Comparison of ENCODE assay signal across 31 mouse cellular contexts in genomic region chr4:127091188-127091587, GRCm38 (mm10).
"Had no signal": no experiment of that assay in that cellular context is flagged by ENCODE, and none has a peak within 500 bp of the region (broad histone marks: within the 10 kb centered on the region; RNA-seq: fewer than 3 reads in every experiment).

No protein-coding gene starts in this region.

- H3K27ac ChIP-seq: heart, embryonic 13.5 days; heart, embryonic 15.5 days; hindbrain, embryonic 10.5 days; hindbrain, embryonic 12.5 days; hindbrain, embryonic 13.5 days; hindbrain, embryonic 14.5 days; hindbrain, embryonic 15.5 days; hindbrain, postnatal 0 days; intestine, embryonic 15.5 days; kidney, embryonic 15.5 days; kidney, postnatal 0 days; layer of hippocampus, adult 2 months; left cerebral cortex, adult 2 months had no signal

- H3K27me3 ChIP-seq: heart, embryonic 12.5 days; heart, embryonic 13.5 days; heart, embryonic 15.5 days; hindbrain, embryonic 12.5 days; hindbrain, embryonic 13.5 days; hindbrain, embryonic 15.5 days; intestine, embryonic 15.5 days; kidney, embryonic 15.5 days had no signal

- DNase-seq: heart, postnatal 10 days; heart, postnatal 14 days; heart, postnatal 36 days; heart, postnatal 4 days; kidney, adult 11 months; kidney, adult 18-20 months; kidney, adult 2 months; kidney, adult 8-10 months; kidney, adult 9 months; kidney, postnatal 10 days; kidney, postnatal 14 days; kidney, postnatal 25 days; kidney, postnatal 36 days; kidney, postnatal 4 days; layer of hippocampus, adult 9-11 months; layer of hippocampus, postnatal 36 days had no signal

- H3K4me3 ChIP-seq: heart, embryonic 12.5 days; heart, embryonic 13.5 days; heart, embryonic 15.5 days; hindbrain, embryonic 10.5 days; hindbrain, embryonic 12.5 days; hindbrain, embryonic 13.5 days; hindbrain, embryonic 15.5 days; intestine, embryonic 15.5 days; kidney, embryonic 15.5 days; layer of hippocampus, adult 2 months; left cerebral cortex, adult 2 months had no signal

- H3K9ac ChIP-seq: heart, embryonic 12.5 days; heart, embryonic 13.5 days; heart, embryonic 15.5 days; hindbrain, embryonic 12.5 days; hindbrain, embryonic 13.5 days; hindbrain, embryonic 14.5 days; hindbrain, embryonic 15.5 days; intestine, embryonic 15.5 days; kidney, embryonic 15.5 days had no signal

- H3K4me2 ChIP-seq: heart, embryonic 11.5 days; heart, embryonic 12.5 days; heart, embryonic 13.5 days; heart, embryonic 15.5 days; hindbrain, embryonic 12.5 days; hindbrain, embryonic 13.5 days; hindbrain, embryonic 14.5 days; hindbrain, embryonic 15.5 days; intestine, embryonic 15.5 days; kidney, embryonic 15.5 days had no signal

- H3K9me3 ChIP-seq: heart, embryonic 12.5 days; heart, embryonic 13.5 days; heart, embryonic 15.5 days; hindbrain, embryonic 10.5 days; hindbrain, embryonic 12.5 days; hindbrain, embryonic 13.5 days; hindbrain, embryonic 15.5 days; intestine, embryonic 15.5 days; kidney, embryonic 15.5 days had no signal

- H3K4me1 ChIP-seq: heart, embryonic 12.5 days; heart, embryonic 13.5 days; heart, embryonic 15.5 days; hindbrain, embryonic 10.5 days; hindbrain, embryonic 12.5 days; hindbrain, embryonic 13.5 days; hindbrain, embryonic 15.5 days; intestine, embryonic 15.5 days; kidney, embryonic 15.5 days had no signal
